Mouse (Mus musculus) lung, postnatal 0 days (tissue): ENCODE data around the gene Fyn.

Experiments
- CTCF ChIP-seq: IDR thresholded peaks from 2 replicates; pipeline ENCODE4 v1.5.1; 2016; ENCODE audit warnings: antibody characterized with exemption, mild to moderate bottlenecking
- EP300 ChIP-seq: IDR thresholded peaks from 2 replicates; pipeline ENCODE4 v1.6.1; 2016; ENCODE audit warnings: antibody characterized with exemption, mild to moderate bottlenecking, control low read depth

GRCm38 (mm10) chr10:39445870-39446269 is 77.2 kb downstream of the Fyn start:
- TF ChIP-seq CTCF (no peak), EP300 (no peak)
